Mouse (Mus musculus): Measurements from ENCODE around the gene Mapk12. TPM values are rescaled to one million over a fixed set of nuclear protein-coding genes. Genes with fewer than 3 reads are reported as not detected.

Gene Mapk12
- 1 to 10 TPM; 3.1 to 4.7 TPM for total RNA-seq (2021)

DNA sequence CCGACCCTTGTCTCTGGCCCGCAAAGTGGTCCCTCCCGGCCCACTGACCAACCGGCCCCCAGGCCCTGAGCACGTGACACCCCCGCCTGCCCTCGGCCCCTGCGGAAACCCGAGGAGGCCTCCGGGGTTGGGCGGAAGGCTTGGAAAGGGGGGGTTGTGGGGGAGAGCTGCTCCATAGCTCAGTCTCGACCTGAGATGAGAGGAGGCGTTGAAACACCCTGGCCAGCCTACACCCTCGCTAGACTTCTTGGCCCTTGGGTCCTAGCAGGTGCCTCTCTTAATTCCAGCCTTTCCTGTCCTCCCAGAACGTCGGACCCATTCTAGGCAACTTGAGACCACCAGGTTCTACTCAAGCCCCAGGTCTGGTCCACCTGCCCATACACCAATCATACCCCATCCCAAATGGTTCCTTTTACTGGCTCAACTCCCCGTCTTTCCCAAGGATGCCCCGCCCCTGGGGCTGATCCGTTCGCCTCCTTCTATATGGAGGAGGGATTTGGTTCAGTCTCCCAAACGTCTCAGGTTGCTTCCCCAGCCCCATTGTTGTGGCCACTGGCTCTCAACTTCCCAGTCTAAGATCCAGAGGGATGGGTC lies at the start of gene Mapk12:
TSS of gene Mapk12 (minus strand) at position 45 of the 594 bp plus-strand sequence.
- no peak for DNase-seq

DNA sequence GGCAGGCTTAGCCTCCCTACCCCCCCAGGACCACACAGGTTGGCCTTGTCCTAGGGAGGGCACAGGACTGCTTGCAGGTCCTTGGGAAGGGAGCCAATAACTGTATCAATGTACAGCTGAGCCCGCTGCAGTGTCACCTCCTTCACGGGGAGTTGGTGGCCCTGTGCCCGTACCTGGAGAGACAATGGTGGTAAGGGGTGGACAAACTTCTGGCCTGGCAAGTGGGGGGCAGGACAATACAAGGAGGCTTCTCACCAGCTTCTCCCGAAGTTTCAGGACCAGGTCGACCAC lies 44.4 kb upstream of the Mapk12 start:
- DNase-seq = no peak

GRCm38 (mm10) chr15:89184141-89184936 lies 43.8 kb upstream of the Mapk12 start:
- no peak for DNase-seq

DNA sequence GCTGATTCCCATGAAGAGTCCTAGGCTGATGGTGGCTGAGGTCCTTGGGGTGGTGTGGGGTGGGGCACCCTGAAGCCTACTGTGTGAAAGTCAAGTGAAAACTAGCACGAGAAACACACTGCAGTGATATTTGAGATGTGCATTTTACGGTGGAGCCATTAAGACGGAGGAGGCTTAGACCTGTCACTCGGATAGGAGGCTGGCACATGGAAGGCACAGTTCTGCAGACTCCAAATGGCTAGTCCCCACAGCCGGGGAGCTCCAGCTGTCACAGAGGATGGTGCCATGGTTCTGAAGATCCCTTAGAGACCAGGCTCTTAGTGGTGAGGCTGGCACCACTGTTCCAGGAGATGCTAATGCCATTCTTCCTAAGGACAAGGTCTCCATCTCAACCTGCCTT lies 42.3 kb upstream of the Mapk12 start:
- DNase-seq = no peak

GRCm38 (mm10) chr15:89182328-89182741 lies 41.8 kb upstream of the Mapk12 start:
- no peak for DNase-seq

- DNase-seq = no peak
These were observed 41.2 kb upstream of the Mapk12 start for GRCm38 (mm10) chr15:89181561-89182270.

GRCm38 (mm10) chr15:89180571-89181229 lies 40.2 kb upstream of the Mapk12 start, which contains the start of gene Plxnb2:
TSS of gene Plxnb2 (minus strand) at chr15:89180788.
- DNase-seq = peak; percentile 76 to 82

GRCm38 (mm10) chr15:89180081-89180541 lies 39.6 kb upstream of the Mapk12 start:
- DNase-seq = no peak

DNA sequence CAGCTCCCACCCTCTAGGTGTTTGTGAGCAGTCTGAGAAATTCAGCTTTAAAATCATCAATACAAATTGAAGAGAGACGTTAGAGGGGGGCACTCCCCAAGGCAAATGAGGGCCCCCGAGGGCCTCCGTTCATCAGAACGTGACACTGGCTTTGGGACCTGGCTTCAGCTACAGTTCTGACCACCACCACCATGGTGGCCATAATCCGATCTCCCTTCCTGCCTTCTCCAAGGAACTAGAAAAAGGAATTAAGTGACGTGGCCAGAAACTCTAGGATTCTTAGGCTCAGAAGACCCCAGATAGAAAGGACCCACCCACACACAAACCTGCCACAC lies 39.1 kb upstream of the Mapk12 start:
- DNase-seq = no peak

GRCm38 (mm10) chr15:89178954-89179629 lies 38.6 kb upstream of the Mapk12 start:
- DNase-seq = no peak

DNA sequence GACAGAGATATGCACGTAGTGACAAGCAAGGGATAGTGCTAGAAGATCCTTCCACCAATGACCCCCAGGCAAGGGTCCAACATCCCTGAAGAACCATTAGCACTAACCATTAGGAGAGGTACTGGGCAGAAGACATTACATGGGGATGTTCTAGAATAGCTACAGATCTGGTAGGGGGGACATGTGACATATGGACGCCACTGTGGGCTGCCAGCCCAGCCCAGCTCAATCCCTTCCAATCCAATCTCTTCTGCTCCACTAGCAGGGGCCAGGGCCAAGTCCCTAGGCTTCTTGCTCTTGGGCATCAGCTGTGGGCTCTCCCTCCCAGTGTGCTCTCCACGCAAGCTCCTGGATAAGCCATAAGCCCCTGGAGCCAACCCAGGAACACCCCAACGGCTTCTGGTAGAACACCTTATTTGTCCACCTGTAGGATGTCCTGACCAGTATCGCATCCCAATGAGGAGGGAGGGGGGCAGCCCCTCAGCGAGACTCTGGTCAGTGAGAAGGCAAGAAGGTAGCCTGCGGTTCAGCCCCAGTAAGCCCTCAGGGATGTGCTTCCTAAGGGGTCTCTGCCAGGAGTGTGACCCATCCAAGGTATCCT lies 37.9 kb upstream of the Mapk12 start:
- no peak for DNase-seq

GRCm38 (mm10) chr15:89177576-89178259 lies 37.2 kb upstream of the Mapk12 start:
- no peak for DNase-seq

GRCm38 (mm10) chr15:89177121-89177520 lies 36.6 kb upstream of the Mapk12 start:
- peak in 1 of 2 experiments; percentile 69 for DNase-seq

DNA sequence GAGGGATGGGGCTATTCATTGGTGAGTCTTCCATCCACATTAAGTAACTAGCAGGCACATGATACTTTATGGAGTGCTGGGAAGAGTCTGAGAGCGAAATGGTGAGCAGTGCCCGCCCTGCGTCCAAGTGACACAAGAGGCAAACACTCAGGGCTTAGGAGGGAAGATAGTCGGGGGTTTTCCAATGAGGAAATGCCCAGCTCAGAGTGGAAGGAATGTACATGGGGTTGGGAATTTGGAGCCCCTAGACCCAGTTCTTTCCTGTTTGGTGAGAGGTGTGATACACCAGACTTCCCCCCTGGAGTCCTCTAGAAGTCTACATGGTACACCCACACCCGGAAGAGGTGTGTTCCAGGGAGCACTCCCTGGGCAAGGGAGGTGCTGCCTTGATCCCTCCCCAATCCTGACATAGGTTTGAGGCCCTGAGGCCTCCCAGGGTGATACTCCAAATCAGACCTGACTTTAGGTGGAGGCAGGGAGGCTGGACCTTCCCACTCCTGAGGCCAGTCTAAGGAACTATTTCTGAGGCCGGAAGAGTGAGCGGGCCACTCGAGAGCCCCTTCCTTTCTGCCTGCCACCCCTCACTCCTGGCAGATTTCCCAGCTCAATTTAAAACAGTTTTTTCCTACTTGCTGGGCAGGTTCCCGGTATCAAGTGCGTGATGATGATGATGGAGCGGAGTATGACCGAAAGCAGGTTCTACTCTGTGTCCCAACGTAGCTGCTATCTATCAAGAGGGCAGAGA lies 35.1 kb upstream of the Mapk12 start:
- no peak for DNase-seq

DNA sequence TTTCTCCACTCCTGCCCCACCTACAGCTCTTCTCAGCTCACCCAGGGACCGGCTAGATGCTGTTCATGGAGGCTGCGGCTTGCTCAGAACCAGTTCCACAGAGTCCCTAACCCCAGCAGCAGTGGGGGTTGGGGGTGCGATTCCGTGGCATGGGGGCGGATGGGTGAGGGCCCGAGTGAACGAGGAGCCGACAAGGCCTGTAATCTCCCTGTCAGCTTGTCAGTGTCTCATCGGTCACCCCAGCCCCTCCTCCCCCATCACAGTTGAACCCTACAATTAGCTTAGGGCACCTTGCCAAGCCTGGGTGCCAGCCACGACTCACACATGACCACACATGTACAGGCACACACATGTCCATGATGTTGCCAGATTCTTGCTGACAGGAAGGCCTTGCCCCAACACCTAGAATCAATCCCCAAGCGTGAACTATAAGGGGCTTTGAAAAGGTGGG lies 34.4 kb upstream of the Mapk12 start:
- no peak for DNase-seq

GRCm38 (mm10) chr15:89173906-89174214 lies 33.4 kb upstream of the Mapk12 start:
- no peak for DNase-seq

- peak; percentile 58 to 67 for DNase-seq
These were observed 32.8 kb upstream of the Mapk12 start for GRCm38 (mm10) chr15:89173024-89173905.

- no peak for DNase-seq
These were observed 31.9 kb upstream of the Mapk12 start for GRCm38 (mm10) chr15:89172276-89172935.

- DNase-seq = no peak
These were observed 31.1 kb upstream of the Mapk12 start for GRCm38 (mm10) chr15:89171526-89172051.

Measured in layer of hippocampus, postnatal 36 days (tissue).